Mouse (Mus musculus) cerebellum, adult (tissue): ENCODE measurements around the gene Wars2.

Source experiments
- ATAC-seq: cut with Nextera tagmentation; 2 replicates; pipeline ENCODE4 v1.9.2; 2017; ENCODE audit warnings: mild to moderate bottlenecking, moderate library complexity, mixed read lengths; ENCODE audit not compliant: insufficient number of reproducible peaks, low FRiP score, low TSS enrichment

The Wars2 gene

GRCm38 (mm10) chr3:99183355-99184016 lies 42.6 kb downstream of the Wars2 start:
- ATAC-seq: no peak

- no peak for ATAC-seq
Measured at GRCm38 (mm10) chr3:99184373-99184772, 43.5 kb downstream of the Wars2 start.

- ATAC-seq: no peak
Measured at GRCm38 (mm10) chr3:99188097-99188496, 47.2 kb downstream of the Wars2 start.

- ATAC-seq: no peak
Measured at GRCm38 (mm10) chr3:99193576-99193975, 52.7 kb downstream of the Wars2 start.

GRCm38 (mm10) chr3:99203331-99203730 lies 62.5 kb downstream of the Wars2 start:
- no peak for ATAC-seq

- ATAC-seq: no peak
Measured at GRCm38 (mm10) chr3:99208416-99208815, 67.5 kb downstream of the Wars2 start.

GRCm38 (mm10) chr3:99211105-99211698 lies 70.3 kb downstream of the Wars2 start:
- ATAC-seq: no peak

GRCm38 (mm10) chr3:99227807-99228206 lies 86.9 kb downstream of the Wars2 start:
- no peak for ATAC-seq

- peak; percentile 39; the same call in 1 of the 2 replicates for ATAC-seq
Measured at GRCm38 (mm10) chr3:99233393-99234318, 92.8 kb downstream of the Wars2 start.

- ATAC-seq: 0 out of 2 replicates have a peak, but pooled peaks have one; percentile 24
Measured at GRCm38 (mm10) chr3:99234319-99234869, 93.5 kb downstream of the Wars2 start.

- ATAC-seq: no peak
Measured at GRCm38 (mm10) chr3:99235116-99235803, 94.4 kb downstream of the Wars2 start.

GRCm38 (mm10) chr3:99235804-99236755 lies 95.2 kb downstream of the Wars2 start:
- no peak for ATAC-seq

- no peak for ATAC-seq
Measured at GRCm38 (mm10) chr3:99238691-99239090, 97.8 kb downstream of the Wars2 start.

GRCm38 (mm10) chr3:99239301-99240045 lies 98.6 kb downstream of the Wars2 start:
- ATAC-seq: no peak

- ATAC-seq: no peak
Measured at GRCm38 (mm10) chr3:99240213-99240720, 99.4 kb downstream of the Wars2 start, which contains the start of gene Tbx15. Tbx15 (plus strand) TSS chr3:99240381.

GRCm38 (mm10) chr3:99240811-99241738 lies 100.2 kb downstream of the Wars2 start:
- ATAC-seq: no peak

GRCm38 (mm10) chr3:99242481-99242880 lies 101.6 kb downstream of the Wars2 start:
- no peak for ATAC-seq
